Mouse (Mus musculus) limb, embryonic 10.5 days (tissue): ENCODE data around the gene Rfx2. TPM values are rescaled to one million over a fixed set of nuclear protein-coding genes. Genes with fewer than 3 reads are reported as not detected.
A peak's percentile ranks its signal among the peaks of the same experiment; 100 is the strongest.

Experiments used
- DNase-seq: peaks from one replicate; pipeline ENCODE4 v3.0.0-alpha.2; 2017; ENCODE audit warnings: low spot score
- H3K27ac ChIP-seq: fragments of 300-500 bp; sonication (generic); 2 replicates; pipeline ENCODE4 v1.5.1; 2016; ENCODE audit warnings: mild to moderate bottlenecking
- H3K27me3 ChIP-seq: fragments of 300-500 bp; sonication (generic); 2 replicates; pipeline ENCODE4 v1.6.1; 2016; ENCODE audit warnings: low read depth, mild to moderate bottlenecking; ENCODE audit not compliant: poor library complexity, severe bottlenecking
- H3K36me3 ChIP-seq: fragments of 300-500 bp; sonication (generic); 2 replicates; pipeline ENCODE4 v1.6.1; 2016; ENCODE audit warnings: mild to moderate bottlenecking, moderate library complexity
- H3K4me1 ChIP-seq: fragments of 300-500 bp; sonication (generic); 2 replicates; pipeline ENCODE4 v1.6.1; 2016
- H3K4me3 ChIP-seq: fragments of 300-500 bp; sonication (generic); 2 replicates; pipeline ENCODE4 v1.5.1; 2016; ENCODE audit warnings: mild to moderate bottlenecking, moderate library complexity
- H3K9me3 ChIP-seq: fragments of 300-500 bp; sonication (generic); replicated peaks from 2 replicates; pipeline ENCODE4 v1.6.1; 2016; ENCODE audit warnings: mild to moderate bottlenecking
- WGBS: fragments of 180-500 bp; shearing (Covaris S2); methylation state at CpG from one replicate; pipeline ENCODE4 v1.1.7; 2016; 5-methylcytosine and 5-hydroxymethylcytosine counted together
- polyA plus RNA-seq: library from polyadenylated mRNA; unstranded; fragments of >200 nt; fragmentation: Nextera tagmentation; extraction: Ambion mirVana; gene quantifications from 2 replicates; pipeline ENCODE4 v1.2.1, GENCODE M21; 2016

Rfx2 gene
- polyA plus RNA-seq, 1 experiment from 2014 or later, result 4.5 TPM

DNA sequence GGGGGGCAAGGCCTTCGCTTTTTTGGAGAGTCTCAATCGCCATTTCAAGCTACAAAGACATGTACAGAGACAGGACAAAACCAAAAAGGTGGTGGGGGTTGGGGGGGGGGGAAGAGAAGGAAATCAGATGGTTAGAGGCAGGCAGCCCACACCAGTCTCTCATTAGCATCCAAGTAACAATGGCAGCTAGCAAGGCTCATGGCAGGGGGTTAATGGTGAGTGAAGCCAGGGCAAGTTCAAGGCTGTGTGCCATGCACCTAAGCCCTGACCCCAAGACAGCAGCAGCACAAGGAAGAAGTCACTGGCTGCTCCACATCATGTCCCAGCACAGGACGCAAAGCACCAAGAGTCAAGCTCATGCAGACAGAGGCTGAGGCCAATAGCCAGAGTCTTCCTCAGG is 31.5 kb downstream of the Rfx2 start:
- Histone ChIP-seq H3K36me3 (no peaks in the 10 kb centered on the region), H3K27ac (no peak overlapping the region), H3K9me3 (no peaks in the 10 kb centered on the region), H3K27me3 (no peaks in the 10 kb centered on the region), H3K4me3 (no peak overlapping the region), H3K4me1 (no peaks in the 10 kb centered on the region)
- DNase-seq, result no peak
- 73% methylated on average over 3 of the region's 3 CpGs for WGBS

- Histone ChIP-seq H3K4me1 (no peaks in the 10 kb centered on the region), H3K9me3 (no peaks in the 10 kb centered on the region), H3K27me3 (no peaks in the 10 kb centered on the region), H3K4me3 (no peak overlapping the region), H3K27ac (no peak overlapping the region), H3K36me3 (no peaks in the 10 kb centered on the region)
- no peak for DNase-seq
- WGBS, result 69% methylated on average over 6 of the region's 6 CpGs
These were observed 37.0 kb downstream of the Rfx2 start for GRCm38 (mm10) chr17:56793614-56794319.

DNA sequence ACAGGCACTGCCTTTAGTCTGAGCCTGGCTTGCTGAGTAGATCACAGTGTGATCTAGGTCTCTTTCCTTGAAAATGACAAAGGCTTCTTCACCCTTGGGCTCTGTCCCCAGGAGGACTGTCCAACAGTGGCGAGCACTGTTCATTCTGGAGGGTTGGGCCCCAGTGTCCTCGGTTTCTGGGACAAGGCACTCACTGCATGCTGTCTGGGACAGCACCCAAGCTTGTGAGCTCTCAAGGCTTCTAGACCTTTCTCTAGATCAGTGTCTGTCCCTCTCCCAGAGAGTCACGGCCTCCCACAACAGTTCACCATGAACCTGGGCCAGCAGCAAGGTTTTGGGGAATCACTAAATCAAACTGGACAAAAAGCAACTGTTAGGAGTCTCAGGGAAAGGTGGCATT is 38.2 kb downstream of the Rfx2 start:
- no peak overlapping the region for H3K27ac ChIP-seq
- no peak overlapping the region for H3K4me3 ChIP-seq
- peaks cover 8% of the 10 kb centered on the region; the same call in 1 of the 2 replicates for H3K4me1 ChIP-seq
- no peaks in the 10 kb centered on the region for H3K9me3 ChIP-seq
- no peaks in the 10 kb centered on the region for H3K36me3 ChIP-seq
- H3K27me3 ChIP-seq, result no peaks in the 10 kb centered on the region
- WGBS, result 86% methylated on average over 3 of the region's 3 CpGs
- no peak for DNase-seq

DNA sequence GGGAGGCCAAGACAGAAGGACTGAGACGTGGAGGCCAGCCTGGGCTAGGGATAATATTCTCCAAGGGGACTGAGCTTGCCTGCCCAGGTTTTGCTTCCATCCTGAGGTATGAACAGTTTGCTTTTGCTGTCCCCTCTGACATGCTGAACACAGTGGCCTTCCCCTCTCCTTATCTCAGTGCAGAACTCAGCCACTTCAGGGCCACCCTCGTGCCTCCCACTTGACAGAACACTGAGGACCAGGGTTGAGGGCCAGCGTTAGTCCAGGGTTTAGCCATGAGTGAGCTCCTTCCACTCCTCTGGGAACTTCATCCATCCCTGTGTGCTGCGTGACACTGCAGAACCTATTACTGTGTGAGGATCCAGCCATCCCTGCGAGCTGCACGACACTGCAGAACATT is 41.5 kb downstream of the Rfx2 start:
- Histone ChIP-seq H3K9me3 (no peaks in the 10 kb centered on the region), H3K4me1 (peaks cover 8% of the 10 kb centered on the region; the same call in 1 of the 2 replicates), H3K36me3 (no peaks in the 10 kb centered on the region), H3K27me3 (no peaks in the 10 kb centered on the region), H3K4me3 (no peak overlapping the region), H3K27ac (no peak overlapping the region)
- WGBS, result 91% methylated on average over 6 of the region's 6 CpGs
- no peak for DNase-seq

DNA sequence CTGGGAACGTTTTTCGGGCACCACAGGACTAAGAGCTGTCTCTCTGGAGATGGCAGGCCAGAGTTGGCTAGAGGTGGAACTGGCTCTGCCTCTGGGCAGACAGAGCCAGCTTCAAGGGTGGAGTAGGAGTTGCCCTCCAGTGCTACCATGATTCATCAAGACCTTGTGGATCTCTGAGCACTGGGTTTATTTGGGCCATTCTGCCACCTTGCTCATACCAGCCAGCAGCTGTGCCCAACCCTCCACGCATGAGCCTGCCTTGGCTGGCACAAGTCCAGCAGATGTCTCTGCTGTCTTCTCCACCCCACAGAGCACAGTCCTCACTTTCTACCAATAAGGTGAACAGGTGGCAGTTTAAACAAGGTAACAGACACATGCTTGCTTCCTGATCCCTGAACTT is 41.9 kb downstream of the Rfx2 start:
- no peaks in the 10 kb centered on the region for H3K27me3 ChIP-seq
- H3K36me3 ChIP-seq, result no peaks in the 10 kb centered on the region
- H3K4me3 ChIP-seq, result no peak overlapping the region
- peaks cover 8% of the 10 kb centered on the region; the same call in 1 of the 2 replicates for H3K4me1 ChIP-seq
- WGBS, result 83% methylated on average over 3 of the region's 3 CpGs
- no peaks in the 10 kb centered on the region for H3K9me3 ChIP-seq
- no peak for DNase-seq
- H3K27ac ChIP-seq, result no peak overlapping the region

DNA sequence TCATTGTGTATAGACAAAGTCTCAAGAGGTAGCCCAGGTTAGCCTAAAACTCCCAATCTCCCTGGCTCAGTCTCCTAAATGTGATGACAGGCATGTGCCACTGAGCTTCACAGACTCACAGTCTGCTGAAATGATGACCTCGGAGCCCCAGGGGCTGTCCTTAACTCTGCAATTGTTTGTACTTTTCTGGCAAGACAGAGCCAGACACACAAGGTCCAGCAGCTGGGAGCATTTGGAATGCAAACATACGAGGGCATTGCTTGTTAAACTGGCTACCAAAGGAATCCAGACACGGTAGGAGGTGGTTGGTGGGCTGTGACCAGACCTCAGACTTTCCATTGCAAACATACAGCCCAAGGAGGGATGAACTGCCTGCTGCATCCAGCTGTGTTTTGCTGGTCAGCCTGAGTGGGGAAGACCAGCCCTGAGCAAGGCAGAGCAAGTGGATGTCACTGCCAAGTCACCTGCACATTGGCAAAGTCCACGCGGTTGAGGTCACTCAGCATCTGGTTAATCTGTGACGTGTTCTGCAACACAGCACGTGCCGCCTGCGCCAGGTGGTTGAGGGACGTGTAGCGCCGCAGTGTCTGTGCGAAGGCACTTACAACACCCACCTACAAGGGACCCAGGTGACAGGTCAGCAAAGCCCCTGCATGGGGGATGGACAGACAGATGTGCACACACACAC is 50.4 kb downstream of the Rfx2 start:
- peaks cover 2% of the 10 kb centered on the region; the same call in 1 of the 2 replicates for H3K9me3 ChIP-seq
- H3K36me3 ChIP-seq, result peaks cover 13% of the 10 kb centered on the region
- no peak for DNase-seq
- no peak overlapping the region for H3K27ac ChIP-seq
- no peaks in the 10 kb centered on the region for H3K27me3 ChIP-seq
- H3K4me3 ChIP-seq, result no peak overlapping the region
- peaks cover 9% of the 10 kb centered on the region for H3K4me1 ChIP-seq
- 87% methylated on average over 13 of the region's 13 CpGs for WGBS

DNA sequence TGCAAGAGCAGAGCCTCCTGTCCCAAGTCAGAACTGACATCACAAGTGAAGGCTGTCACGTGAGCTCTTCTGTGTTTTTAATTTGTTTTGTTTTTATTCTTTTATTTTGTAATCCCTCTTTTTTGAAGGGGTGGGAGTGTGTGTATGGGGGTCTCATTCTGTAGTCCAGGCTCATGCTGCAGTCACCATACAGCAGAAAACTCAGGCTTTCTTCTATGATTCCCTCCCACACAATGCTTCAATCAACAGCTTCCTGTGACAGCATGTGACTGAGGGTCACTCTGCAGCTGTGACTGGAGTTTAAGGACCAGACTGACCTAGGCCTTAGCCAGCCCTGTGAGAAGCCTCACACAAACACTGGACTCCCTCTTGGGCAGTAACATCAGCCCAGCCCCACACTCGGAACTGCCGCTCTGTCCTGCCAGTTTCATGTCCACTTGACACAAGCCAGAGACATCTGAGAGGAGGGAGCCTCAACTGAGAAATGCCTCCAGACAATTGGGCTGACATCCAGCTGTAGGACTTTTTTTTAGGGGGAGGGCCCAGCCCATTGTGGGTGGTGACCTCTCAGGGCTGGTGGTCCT is 51.9 kb downstream of the Rfx2 start:
- no peaks in the 10 kb centered on the region for H3K27me3 ChIP-seq
- H3K4me3 ChIP-seq, result no peak overlapping the region
- 36% methylated on average over 3 of the region's 3 CpGs for WGBS
- peaks cover 2% of the 10 kb centered on the region; the same call in 1 of the 2 replicates for H3K9me3 ChIP-seq
- peak overlapping the region; percentile 42 for H3K27ac ChIP-seq
- H3K4me1 ChIP-seq, result peaks cover 9% of the 10 kb centered on the region
- peaks cover 13% of the 10 kb centered on the region for H3K36me3 ChIP-seq
- DNase-seq, result no peak

DNA sequence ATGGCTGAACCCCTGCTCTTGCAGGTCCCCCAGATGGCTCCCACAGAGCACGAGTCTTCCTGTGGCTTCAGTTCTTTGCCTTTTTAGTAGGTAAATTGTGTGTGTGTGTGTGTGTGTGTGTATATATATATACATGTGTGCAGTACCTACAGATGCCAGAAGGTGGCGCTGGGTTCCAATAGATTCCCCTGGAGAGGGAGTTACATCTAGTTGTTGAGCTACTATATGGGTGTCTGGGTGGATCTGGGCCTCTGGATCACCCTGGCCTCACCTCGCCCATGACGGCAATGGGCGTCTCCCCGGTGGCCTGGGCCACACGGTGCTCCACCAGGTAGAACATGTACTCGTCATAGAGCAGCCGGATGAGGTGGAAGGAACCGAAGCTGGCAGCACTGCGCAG is 53.2 kb downstream of the Rfx2 start:
- Histone ChIP-seq H3K36me3 (peaks cover 13% of the 10 kb centered on the region), H3K4me3 (no peak overlapping the region), H3K27me3 (no peaks in the 10 kb centered on the region), H3K27ac (no peak overlapping the region), H3K4me1 (peaks cover 9% of the 10 kb centered on the region), H3K9me3 (peaks cover 2% of the 10 kb centered on the region; the same call in 1 of the 2 replicates)
- no peak for DNase-seq
- 90% methylated on average over 11 of the region's 11 CpGs for WGBS

GRCm38 (mm10) chr17:56769950-56770349 is 60.9 kb downstream of the Rfx2 start, which contains the start of gene Prr22:
Gene Prr22, plus strand, starts transcription at chr17:56770250.
- H3K36me3 ChIP-seq, result peaks cover 57% of the 10 kb centered on the region
- peaks cover 16% of the 10 kb centered on the region for H3K4me1 ChIP-seq
- WGBS, result 90% methylated on average over 5 of the region's 5 CpGs
- no peak within 1 kb of the TSS for H3K4me3 ChIP-seq
- DNase-seq, result no peak
- H3K9me3 ChIP-seq, result no peaks in the 10 kb centered on the region
- no peak within 1 kb of the TSS for H3K27ac ChIP-seq
- H3K27me3 ChIP-seq, result no peaks in the 10 kb centered on the region

DNA sequence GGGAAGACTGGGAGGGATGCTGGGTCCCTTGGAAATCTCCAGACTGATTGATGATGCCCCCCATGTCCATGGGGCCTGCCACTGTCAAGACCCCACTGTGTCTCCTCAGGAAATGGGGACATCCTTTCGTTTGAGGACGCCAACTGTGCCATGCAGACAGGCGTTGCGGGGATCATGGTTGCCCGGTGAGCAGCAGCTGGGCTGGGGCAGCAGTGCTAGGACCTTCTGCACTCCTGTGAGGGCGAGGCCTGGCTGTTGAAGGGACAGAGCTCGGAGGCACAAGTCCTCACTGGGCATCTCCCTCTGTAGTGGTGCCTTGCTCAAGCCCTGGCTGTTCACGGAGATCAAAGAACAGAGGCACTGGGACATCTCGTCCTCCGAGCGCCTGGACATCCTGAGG is 61.9 kb downstream of the Rfx2 start:
- Histone ChIP-seq H3K4me1 (peaks cover 19% of the 10 kb centered on the region), H3K36me3 (peaks cover 57% of the 10 kb centered on the region), H3K4me3 (no peak overlapping the region), H3K27me3 (no peaks in the 10 kb centered on the region), H3K9me3 (no peaks in the 10 kb centered on the region), H3K27ac (no peak overlapping the region)
- WGBS, result 94% methylated on average over 11 of the region's 11 CpGs
- no peak for DNase-seq

DNA sequence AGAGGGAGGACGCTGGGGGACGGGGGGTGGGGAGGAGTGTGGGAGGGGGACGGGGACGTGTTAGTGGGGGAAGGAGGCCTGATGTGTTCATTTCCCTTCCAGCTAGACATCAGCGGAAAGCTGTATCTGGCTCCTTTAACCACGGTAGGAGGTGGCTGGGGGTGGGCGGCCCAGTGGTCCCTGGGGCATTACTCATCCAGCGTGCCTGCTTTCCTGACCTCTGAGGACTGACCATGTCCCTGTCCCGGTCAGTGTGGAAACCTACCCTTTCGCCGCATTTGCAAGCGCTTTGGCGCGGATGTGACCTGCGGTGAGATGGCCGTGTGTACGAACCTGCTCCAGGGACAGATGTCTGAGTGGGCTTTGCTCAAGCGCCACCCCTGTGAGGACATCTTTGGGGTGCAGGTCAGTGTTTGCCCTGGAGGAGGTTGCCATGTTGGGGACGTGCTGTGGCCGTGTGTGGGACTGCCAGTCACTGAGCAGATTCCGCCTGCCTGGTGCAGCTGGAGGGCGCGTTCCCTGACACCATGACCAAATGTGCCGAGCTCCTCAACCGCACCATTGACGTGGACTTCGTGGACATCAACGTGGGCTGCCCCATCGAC is 63.2 kb downstream of the Rfx2 start:
- no peak for DNase-seq
- peaks cover 57% of the 10 kb centered on the region for H3K36me3 ChIP-seq
- H3K27ac ChIP-seq, result no peak overlapping the region
- 95% methylated on average over 29 of the region's 29 CpGs for WGBS
- H3K4me1 ChIP-seq, result peaks cover 27% of the 10 kb centered on the region
- no peak overlapping the region for H3K4me3 ChIP-seq
- H3K9me3 ChIP-seq, result no peaks in the 10 kb centered on the region
- no peaks in the 10 kb centered on the region for H3K27me3 ChIP-seq

DNA sequence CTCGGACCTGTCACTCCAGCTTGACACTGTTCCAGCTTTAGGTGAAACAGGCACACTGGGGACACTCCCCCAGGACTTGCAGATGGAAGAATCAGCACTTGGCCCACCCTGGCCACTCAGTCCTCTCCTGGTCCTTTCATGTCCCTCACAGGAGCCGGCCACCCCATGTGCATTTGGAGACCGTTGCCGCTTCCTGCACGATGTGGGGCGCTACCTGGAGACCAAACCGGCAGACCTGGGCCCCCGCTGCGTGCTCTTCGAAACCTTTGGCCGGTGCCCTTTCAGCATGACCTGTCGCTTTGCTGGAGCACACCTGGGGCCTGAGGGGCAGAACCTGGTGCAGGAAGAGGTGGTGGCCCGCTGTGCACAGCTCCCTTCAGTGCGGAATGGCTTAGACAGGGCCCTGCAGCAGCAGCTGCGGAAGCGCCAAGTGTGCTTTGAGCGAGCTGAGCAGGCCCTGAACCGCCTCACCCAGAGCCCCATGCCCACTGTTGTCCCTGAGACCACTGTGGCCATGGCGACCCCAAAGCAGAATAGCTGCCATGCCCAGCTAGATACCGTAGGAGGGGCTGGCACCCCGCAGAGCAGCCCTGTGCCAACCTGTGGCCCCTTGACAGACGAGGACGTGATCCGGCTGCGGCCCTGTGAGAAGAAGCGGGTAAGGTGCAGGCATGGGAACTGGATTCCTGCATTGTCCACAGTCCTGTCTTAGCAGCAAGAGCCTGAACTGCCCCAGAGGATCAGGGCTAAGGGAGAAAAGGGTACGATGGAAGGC is 64.0 kb downstream of the Rfx2 start:
- WGBS, result 94% methylated on average over 27 of the region's 27 CpGs
- H3K4me3 ChIP-seq, result no peak overlapping the region
- no peak for DNase-seq
- peaks cover 55% of the 10 kb centered on the region for H3K36me3 ChIP-seq
- peaks cover 35% of the 10 kb centered on the region for H3K4me1 ChIP-seq
- H3K9me3 ChIP-seq, result no peaks in the 10 kb centered on the region
- H3K27ac ChIP-seq, result no peak overlapping the region
- H3K27me3 ChIP-seq, result no peaks in the 10 kb centered on the region
